Mouse (Mus musculus) liver, adult 2 months (tissue): ENCODE measurements around the gene Twist2. TPM values are rescaled to one million over a fixed set of nuclear protein-coding genes. Genes with fewer than 3 reads are reported as not detected.
A peak's percentile ranks its signal among the peaks of the same experiment; 100 is the strongest.

Source experiments
- DNase-seq: peaks from one replicate; pipeline ENCODE4 v3.0.0-alpha.2; 2011; ENCODE audit warnings: low read depth, low spot score; ENCODE audit errors: extremely low read depth
- H3K27ac ChIP-seq: fragments of 200-500 bp; replicated peaks from 2 replicates; pipeline ENCODE4 v1.5.1; 2012; ENCODE audit warnings: low read depth, mild to moderate bottlenecking, control low read depth, inconsistent platforms, low read length; ENCODE audit not compliant: insufficient read depth
- H3K27me3 ChIP-seq: fragments of 200-500 bp; 2 replicates; pipeline ENCODE4 v1.6.1; 2012; ENCODE audit warnings: mild to moderate bottlenecking, moderate library complexity, low read length, inconsistent platforms; ENCODE audit not compliant: control insufficient read depth, insufficient read depth
- H3K36me3 ChIP-seq: fragments of 200-500 bp; 2 replicates; pipeline ENCODE4 v1.6.1; 2012; ENCODE audit warnings: low read length, inconsistent platforms; ENCODE audit not compliant: control insufficient read depth, insufficient read depth
- H3K4me1 ChIP-seq: fragments of 200-500 bp; 2 replicates; pipeline ENCODE4 v1.6.1; 2011; ENCODE audit warnings: low read length; ENCODE audit not compliant: control insufficient read depth, insufficient read depth
- H3K4me3 ChIP-seq: fragments of 200-500 bp; 2 replicates; pipeline ENCODE4 v1.5.1; 2011; ENCODE audit warnings: low read depth, mild to moderate bottlenecking, control low read depth, low read length, moderate library complexity; ENCODE audit not compliant: insufficient read depth
- H3K79me2 ChIP-seq: fragments of 200-500 bp; 2 replicates; pipeline ENCODE4 v1.6.1; 2012; ENCODE audit warnings: inconsistent platforms, mild to moderate bottlenecking, low read length, moderate library complexity; ENCODE audit not compliant: control insufficient read depth, insufficient read depth
- H3K9ac ChIP-seq: fragments of 200-500 bp; 2 replicates; pipeline ENCODE4 v1.6.1; 2012; ENCODE audit warnings: low read depth, mild to moderate bottlenecking, control low read depth, inconsistent platforms, low read length
- CTCF ChIP-seq: fragments of 200-500 bp; IDR thresholded peaks from 2 replicates; pipeline ENCODE4 v1.5.1; 2011; ENCODE audit warnings: low read depth, low read length, control low read depth
- POLR2A ChIP-seq: fragments of 200-500 bp; IDR thresholded peaks from 2 replicates; pipeline ENCODE4 v1.6.1; 2011; ENCODE audit warnings: low read length, control low read depth; ENCODE audit not compliant: insufficient read depth; ENCODE audit errors: extremely low read depth
- WGBS: fragments of 180-500 bp; shearing (Covaris S2); methylation state at CpG from one replicate; pipeline ENCODE4 v1.1.7; 2018; 5-methylcytosine and 5-hydroxymethylcytosine counted together
- polyA plus RNA-seq: library from polyadenylated mRNA; depleted of rRNA; stranded (reverse); fragments of >200 nt; gene quantifications from 2 replicates; pipeline ENCODE4 v1.2.3, GENCODE M21; 2012
- total RNA-seq: library from RNA; depleted of rRNA; stranded (reverse); fragments of >200 nt; gene quantifications from 2 replicates; pipeline ENCODE4 v1.2.3, GENCODE M21; 2014

Twist2 gene
- total and polyA plus RNA-seq, 2 experiments, result 0.16 TPM; not detected in 1

DNA sequence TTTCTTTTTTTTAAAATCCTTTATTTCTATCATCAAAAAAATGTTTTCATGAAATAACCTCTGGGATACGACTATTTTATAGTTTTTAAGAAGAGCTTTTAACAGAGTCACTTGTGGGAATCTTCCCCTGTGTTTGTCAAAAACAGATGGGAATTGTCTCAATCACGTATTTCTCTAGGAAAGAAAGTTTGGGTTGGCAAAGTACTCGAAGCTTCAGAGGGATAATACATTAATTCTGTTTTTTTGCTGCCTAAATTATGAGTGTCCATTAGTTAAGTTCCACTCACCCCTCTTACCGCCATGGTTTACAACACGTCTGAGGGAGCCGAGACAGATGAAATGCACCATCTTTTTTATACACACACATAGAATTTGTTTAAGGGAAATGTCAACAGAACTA, 2.2 kb downstream of the Twist2 start:
- 75% methylated on average over 6 of the region's 6 CpGs for WGBS
- no peak for DNase-seq
- Histone ChIP-seq H3K79me2 (no peaks in the 10 kb centered on the region), H3K9ac (no peak overlapping the region), H3K27me3 (peaks cover 6% of the 10 kb centered on the region), H3K27ac (no peak overlapping the region), H3K4me3 (no peak overlapping the region), H3K36me3 (no peaks in the 10 kb centered on the region), H3K4me1 (no peaks in the 10 kb centered on the region)
- no peak for TF ChIP-seq CTCF
- TF ChIP-seq POLR2A, result no peak

DNA sequence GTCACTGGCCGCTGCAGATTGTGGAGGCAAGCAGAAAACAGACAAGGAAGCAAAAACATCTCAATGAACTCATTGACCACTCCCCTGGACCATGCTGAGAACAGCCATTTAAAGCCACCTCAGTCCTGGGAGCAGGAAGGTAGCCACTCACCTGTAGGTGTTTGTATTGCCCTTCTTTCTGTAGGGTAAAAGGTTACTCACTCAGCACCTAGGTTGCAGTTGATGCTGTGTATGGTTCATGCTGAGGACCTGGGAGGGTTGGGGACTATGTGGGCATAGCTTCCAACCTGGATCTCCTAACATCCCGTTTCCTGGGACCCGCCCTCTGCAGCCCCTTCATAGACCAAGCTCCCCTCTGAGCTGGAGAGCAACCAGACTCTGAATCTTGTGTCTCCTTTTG, 14.8 kb downstream of the Twist2 start:
- H3K27ac ChIP-seq, result no peak overlapping the region
- H3K79me2 ChIP-seq, result no peaks in the 10 kb centered on the region
- DNase-seq, result no peak
- H3K4me1 ChIP-seq, result no peaks in the 10 kb centered on the region
- TF ChIP-seq POLR2A (no peak), CTCF (no peak)
- H3K27me3 ChIP-seq, result no peaks in the 10 kb centered on the region
- H3K36me3 ChIP-seq, result no peaks in the 10 kb centered on the region
- no peak overlapping the region for H3K4me3 ChIP-seq
- 83% methylated on average over 3 of the region's 3 CpGs for WGBS
- no peak overlapping the region for H3K9ac ChIP-seq

DNA sequence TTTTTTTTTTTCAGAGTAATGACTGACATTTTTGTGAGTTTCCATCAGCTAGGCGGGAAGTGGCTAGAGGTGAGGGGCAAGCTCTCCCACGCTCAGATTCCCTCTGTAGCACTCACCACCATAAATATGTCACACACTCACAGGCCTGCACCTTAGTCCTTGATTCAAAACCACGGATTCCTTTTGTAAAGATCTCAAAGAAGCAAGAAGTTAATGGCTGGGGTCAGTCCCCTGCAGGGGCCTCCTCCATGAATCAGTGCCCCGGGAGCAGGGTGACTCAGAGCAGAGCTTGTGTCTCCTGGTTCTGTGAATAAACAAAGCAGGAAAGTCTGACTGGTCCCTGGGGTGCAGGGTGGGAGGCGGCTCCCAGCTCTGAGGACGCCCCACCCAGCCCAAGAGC, 15.3 kb downstream of the Twist2 start:
- Histone ChIP-seq H3K4me3 (no peak overlapping the region), H3K4me1 (0 out of 2 replicates have a peak, but pooled peaks cover under 1% of the 10 kb centered on the region), H3K27ac (no peak overlapping the region), H3K36me3 (no peaks in the 10 kb centered on the region), H3K9ac (no peak overlapping the region), H3K79me2 (no peaks in the 10 kb centered on the region), H3K27me3 (no peaks in the 10 kb centered on the region)
- no peak for DNase-seq
- TF ChIP-seq CTCF, result no peak
- TF ChIP-seq POLR2A, result no peak
- WGBS, result 68% methylated on average over 6 of the region's 6 CpGs

DNA sequence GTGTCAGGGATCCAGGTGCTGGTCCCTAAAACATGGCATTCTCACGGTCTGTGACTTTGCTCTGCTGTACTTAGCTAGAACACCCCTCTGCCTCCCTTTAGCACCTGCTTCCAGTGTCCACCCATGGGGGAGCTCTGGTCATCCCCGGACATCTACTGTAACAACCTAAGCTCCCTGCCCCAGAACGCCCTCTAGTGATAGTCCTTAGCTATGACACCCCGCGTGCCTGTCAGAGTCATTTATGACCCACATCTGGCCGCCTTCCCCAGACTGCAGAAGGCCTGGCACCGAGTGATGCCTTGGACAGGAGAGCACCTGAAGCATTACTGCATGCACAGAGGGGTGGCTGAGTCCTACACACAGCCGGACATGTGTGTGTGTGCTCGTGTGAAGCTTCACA, 18.0 kb downstream of the Twist2 start:
- H3K27ac ChIP-seq, result no peak overlapping the region
- no peaks in the 10 kb centered on the region for H3K27me3 ChIP-seq
- H3K4me1 ChIP-seq, result peaks cover 17% of the 10 kb centered on the region
- no peaks in the 10 kb centered on the region for H3K36me3 ChIP-seq
- WGBS, result 68% methylated on average over 9 of the region's 9 CpGs
- TF ChIP-seq POLR2A, result no peak
- TF ChIP-seq CTCF, result peak; percentile 33; the same call in 1 of the 2 replicates
- no peaks in the 10 kb centered on the region for H3K79me2 ChIP-seq
- H3K9ac ChIP-seq, result no peak overlapping the region
- H3K4me3 ChIP-seq, result no peak overlapping the region
- DNase-seq, result no peak

DNA sequence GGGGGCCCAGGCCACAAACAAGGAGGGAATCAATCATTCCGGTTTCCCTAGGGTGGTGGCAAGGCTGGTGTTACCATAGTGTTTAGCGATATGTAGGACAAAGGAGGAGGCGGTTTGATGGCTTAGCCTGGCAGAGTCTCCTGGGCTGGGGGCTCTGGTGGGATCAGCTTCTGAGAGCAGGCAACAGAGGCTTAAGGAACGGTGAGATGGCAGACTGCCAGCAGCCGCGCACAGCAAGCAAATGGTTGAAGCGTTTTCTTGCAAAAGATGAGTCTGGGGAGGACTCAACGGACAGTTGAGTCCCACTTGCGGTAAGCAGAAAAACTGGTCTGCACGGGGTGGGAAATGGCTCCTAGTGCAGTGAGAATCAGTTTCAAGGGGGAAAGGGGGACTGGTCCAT, 19.3 kb downstream of the Twist2 start:
- Histone ChIP-seq H3K4me1 (peaks cover 18% of the 10 kb centered on the region), H3K9ac (no peak overlapping the region), H3K79me2 (no peaks in the 10 kb centered on the region), H3K27ac (no peak overlapping the region), H3K27me3 (no peaks in the 10 kb centered on the region), H3K4me3 (no peak overlapping the region), H3K36me3 (no peaks in the 10 kb centered on the region)
- WGBS, result 89% methylated on average over 10 of the region's 10 CpGs
- no peak for DNase-seq
- TF ChIP-seq POLR2A (no peak), CTCF (no peak)

DNA sequence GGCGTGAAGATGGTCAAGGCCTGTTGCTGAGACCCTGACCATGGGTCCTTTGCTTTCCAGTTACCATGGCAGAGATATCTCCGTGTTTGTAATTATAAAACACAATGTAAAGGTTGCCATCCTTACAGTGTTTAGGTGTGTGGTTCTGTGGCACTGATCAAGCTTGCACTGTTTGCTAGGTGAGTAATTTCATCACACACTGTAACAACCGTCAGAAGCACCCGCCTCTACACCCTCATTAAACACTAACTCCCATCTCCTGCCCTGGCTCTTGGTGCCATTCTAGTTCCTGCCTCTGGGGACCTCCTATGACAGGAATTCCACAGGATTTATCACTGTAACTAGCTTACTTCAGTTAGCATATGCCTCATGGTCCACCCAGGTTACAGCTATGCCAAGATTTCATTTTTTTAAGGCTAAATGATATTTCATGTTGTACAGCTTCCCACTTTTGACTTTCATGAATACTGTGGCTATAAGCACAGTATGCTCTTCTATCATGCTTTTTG, 21.1 kb downstream of the Twist2 start:
- DNase-seq, result peak; percentile 75
- Histone ChIP-seq H3K4me1 (peaks cover 18% of the 10 kb centered on the region), H3K4me3 (no peak overlapping the region), H3K27ac (peak overlapping the region; percentile 67), H3K36me3 (no peaks in the 10 kb centered on the region), H3K79me2 (no peaks in the 10 kb centered on the region), H3K27me3 (no peaks in the 10 kb centered on the region), H3K9ac (no peak overlapping the region)
- no peak for TF ChIP-seq POLR2A
- peak; percentile 30; the same call in 1 of the 2 replicates for TF ChIP-seq CTCF
- 38% methylated on average over 4 of the region's 4 CpGs for WGBS
